Mouse (Mus musculus): ENCODE data around the gene Nedd9. TPM values are rescaled to one million over a fixed set of nuclear protein-coding genes. Genes with fewer than 3 reads are reported as not detected.

The Nedd9 gene
- polyA plus RNA-seq, 1 experiment from 2014 or later: 6.0 TPM

- no peak overlapping the region for H3K27ac ChIP-seq (ENCODE audit: low read length)
- ATAC-seq (ENCODE audit: low read depth): no peak
- H3K9me3 ChIP-seq (replicated peaks; ENCODE audit: control insufficient read depth, low read length): no peaks in the 10 kb centered on the region
Measured at GRCm38 (mm10) chr13:41482408-41483011, 4.7 kb downstream of the Nedd9 start.

GRCm38 (mm10) chr13:41479737-41480435, 7.3 kb downstream of the Nedd9 start:
- H3K27me3 ChIP-seq (ENCODE audit: control insufficient read depth, insufficient read depth, low read depth, low read length): no peaks in the 10 kb centered on the region
- ATAC-seq (ENCODE audit: low read depth): no peak
- no peak overlapping the region for H3K4me2 ChIP-seq (ENCODE audit: low read depth, low read length)
- no peak overlapping the region for H3K9ac ChIP-seq (ENCODE audit: low read depth, low read length)
- no peaks in the 10 kb centered on the region for H3K36me3 ChIP-seq (ENCODE audit: control insufficient read depth, insufficient read depth)
- H3K9me3 ChIP-seq (replicated peaks; ENCODE audit: control insufficient read depth, low read length): no peaks in the 10 kb centered on the region
- no peak overlapping the region for H3K27ac ChIP-seq (ENCODE audit: low read length)
- WGBS (ENCODE audit: insufficient replicate concordance): 54% methylated on average over 14 of the region's 15 CpGs
- H3K4me3 ChIP-seq (ENCODE audit: low read depth, low read length): no peak overlapping the region
- no peaks in the 10 kb centered on the region for H3K4me1 ChIP-seq (ENCODE audit: control insufficient read depth, low read depth, low read length)

More at GRCm38 (mm10) chr13:41482408-41483011, 4.7 kb downstream of the Nedd9 start:
- no peaks in the 10 kb centered on the region for H3K27me3 ChIP-seq (ENCODE audit: control insufficient read depth, insufficient read depth, low read depth, low read length)
- H3K4me1 ChIP-seq (ENCODE audit: control insufficient read depth, low read depth, low read length): no peaks in the 10 kb centered on the region
- no peak overlapping the region for H3K9ac ChIP-seq (ENCODE audit: low read depth, low read length)
- no peak overlapping the region for H3K4me2 ChIP-seq (ENCODE audit: low read depth, low read length)
- H3K4me3 ChIP-seq (ENCODE audit: low read depth, low read length): no peak overlapping the region
- H3K36me3 ChIP-seq (ENCODE audit: control insufficient read depth, insufficient read depth): no peaks in the 10 kb centered on the region
- WGBS (ENCODE audit: insufficient replicate concordance): 76% methylated on average over 3 of the region's 3 CpGs

- H3K27ac ChIP-seq (ENCODE audit: low read length): no peak overlapping the region
- no peaks in the 10 kb centered on the region for H3K36me3 ChIP-seq (ENCODE audit: control insufficient read depth, insufficient read depth)
- H3K4me1 ChIP-seq (ENCODE audit: control insufficient read depth, low read depth, low read length): no peaks in the 10 kb centered on the region
- no peak overlapping the region for H3K9ac ChIP-seq (ENCODE audit: low read depth, low read length)
- WGBS (ENCODE audit: insufficient replicate concordance): 73% methylated on average over 4 of the region's 4 CpGs
- no peaks in the 10 kb centered on the region for H3K9me3 ChIP-seq (replicated peaks; ENCODE audit: control insufficient read depth, low read length)
- H3K4me3 ChIP-seq (ENCODE audit: low read depth, low read length): no peak overlapping the region
- no peaks in the 10 kb centered on the region for H3K27me3 ChIP-seq (ENCODE audit: control insufficient read depth, insufficient read depth, low read depth, low read length)
- ATAC-seq (ENCODE audit: low read depth): no peak
- no peak overlapping the region for H3K4me2 ChIP-seq (ENCODE audit: low read depth, low read length)
Measured at GRCm38 (mm10) chr13:41476216-41476615, 10.9 kb downstream of the Nedd9 start.

GRCm38 (mm10) chr13:41474365-41474764, 12.8 kb downstream of the Nedd9 start:
- no peak overlapping the region for H3K9ac ChIP-seq (ENCODE audit: low read depth, low read length)
- no peaks in the 10 kb centered on the region for H3K27me3 ChIP-seq (ENCODE audit: control insufficient read depth, insufficient read depth, low read depth, low read length)
- H3K4me2 ChIP-seq (ENCODE audit: low read depth, low read length): no peak overlapping the region
- no peak overlapping the region for H3K4me3 ChIP-seq (ENCODE audit: low read depth, low read length)
- H3K36me3 ChIP-seq (ENCODE audit: control insufficient read depth, insufficient read depth): no peaks in the 10 kb centered on the region
- no peak overlapping the region for H3K27ac ChIP-seq (ENCODE audit: low read length)
- no peaks in the 10 kb centered on the region for H3K4me1 ChIP-seq (ENCODE audit: control insufficient read depth, low read depth, low read length)
- H3K9me3 ChIP-seq (replicated peaks; ENCODE audit: control insufficient read depth, low read length): no peaks in the 10 kb centered on the region
- WGBS (ENCODE audit: insufficient replicate concordance): 69% methylated on average over 5 of the region's 5 CpGs
- no peak for ATAC-seq (ENCODE audit: low read depth)

GRCm38 (mm10) chr13:41473504-41473903, 13.7 kb downstream of the Nedd9 start:
- no peaks in the 10 kb centered on the region for H3K4me1 ChIP-seq (ENCODE audit: control insufficient read depth, low read depth, low read length)
- ATAC-seq (ENCODE audit: low read depth): no peak; the same call in 1 of the 2 replicates
- H3K36me3 ChIP-seq (ENCODE audit: control insufficient read depth, insufficient read depth): no peaks in the 10 kb centered on the region
- no peaks in the 10 kb centered on the region for H3K27me3 ChIP-seq (ENCODE audit: control insufficient read depth, insufficient read depth, low read depth, low read length)
- no peaks in the 10 kb centered on the region for H3K9me3 ChIP-seq (replicated peaks; ENCODE audit: control insufficient read depth, low read length)
- no peak overlapping the region for H3K4me2 ChIP-seq (ENCODE audit: low read depth, low read length)
- H3K27ac ChIP-seq (ENCODE audit: low read length): peak overlapping the region; percentile 3; the same call in 1 of the 2 replicates
- WGBS (ENCODE audit: insufficient replicate concordance): 62% methylated on average over 4 of the region's 4 CpGs
- no peak overlapping the region for H3K9ac ChIP-seq (ENCODE audit: low read depth, low read length)
- H3K4me3 ChIP-seq (ENCODE audit: low read depth, low read length): no peak overlapping the region

DNA sequence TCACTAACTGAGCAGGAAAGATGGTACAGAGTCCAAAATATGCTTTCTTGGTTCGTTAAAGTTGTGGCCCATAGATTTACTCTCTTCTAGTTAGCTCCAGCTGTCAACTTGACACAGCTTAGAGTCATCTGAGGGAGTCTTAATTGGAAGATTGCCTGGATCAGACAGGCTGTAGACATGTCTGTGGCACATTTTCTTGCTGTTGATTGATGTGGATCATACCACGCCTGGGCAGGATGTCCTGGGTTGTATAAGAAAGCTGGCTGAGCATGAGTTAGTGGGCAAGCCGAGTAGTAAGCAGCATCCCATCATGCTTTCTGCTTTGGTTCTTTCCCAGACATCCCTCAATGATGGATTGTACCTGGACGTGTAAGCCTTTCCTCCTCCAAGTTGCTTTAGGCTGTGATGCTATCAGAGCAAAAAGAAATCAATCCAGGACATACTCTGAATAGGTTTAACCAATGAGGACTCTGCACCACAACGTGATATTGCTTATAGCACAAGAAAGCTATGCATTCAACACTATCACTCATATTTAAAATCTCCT, 14.2 kb downstream of the Nedd9 start:
- Histone ChIP-seq H3K4me1 (ENCODE audit: control insufficient read depth, low read depth, low read length) (no peaks in the 10 kb centered on the region), H3K27ac (ENCODE audit: low read length) (no peak overlapping the region), H3K9ac (ENCODE audit: low read depth, low read length) (no peak overlapping the region), H3K36me3 (ENCODE audit: control insufficient read depth, insufficient read depth) (no peaks in the 10 kb centered on the region), H3K9me3 (replicated peaks; ENCODE audit: control insufficient read depth, low read length) (no peaks in the 10 kb centered on the region), H3K4me3 (ENCODE audit: low read depth, low read length) (no peak overlapping the region), H3K27me3 (ENCODE audit: control insufficient read depth, insufficient read depth, low read depth, low read length) (no peaks in the 10 kb centered on the region), H3K4me2 (ENCODE audit: low read depth, low read length) (no peak overlapping the region)
- no peak for ATAC-seq (ENCODE audit: low read depth)
- 41% methylated on average over 5 of the region's 5 CpGs for WGBS (ENCODE audit: insufficient replicate concordance)

- Histone ChIP-seq H3K4me1 (ENCODE audit: control insufficient read depth, low read depth, low read length) (no peaks in the 10 kb centered on the region; the same call in 1 of the 2 replicates), H3K9ac (ENCODE audit: low read depth, low read length) (no peak overlapping the region), H3K9me3 (replicated peaks; ENCODE audit: control insufficient read depth, low read length) (no peaks in the 10 kb centered on the region), H3K27ac (ENCODE audit: low read length) (peak overlapping the region; percentile 19; the same call in 1 of the 2 replicates), H3K4me2 (ENCODE audit: low read depth, low read length) (no peak overlapping the region), H3K27me3 (ENCODE audit: control insufficient read depth, insufficient read depth, low read depth, low read length) (no peaks in the 10 kb centered on the region), H3K4me3 (ENCODE audit: low read depth, low read length) (no peak overlapping the region), H3K36me3 (ENCODE audit: control insufficient read depth, insufficient read depth) (no peaks in the 10 kb centered on the region)
- 55% methylated on average over 5 of the region's 5 CpGs for WGBS (ENCODE audit: insufficient replicate concordance)
- no peak for ATAC-seq (ENCODE audit: low read depth)
Measured at GRCm38 (mm10) chr13:41468277-41468676, 18.9 kb downstream of the Nedd9 start.

GRCm38 (mm10) chr13:41467036-41467435, 20.1 kb downstream of the Nedd9 start:
- Histone ChIP-seq H3K4me3 (ENCODE audit: low read depth, low read length) (no peak overlapping the region), H3K9ac (ENCODE audit: low read depth, low read length) (no peak overlapping the region), H3K27me3 (ENCODE audit: control insufficient read depth, insufficient read depth, low read depth, low read length) (no peaks in the 10 kb centered on the region), H3K4me1 (ENCODE audit: control insufficient read depth, low read depth, low read length) (no peaks in the 10 kb centered on the region; the same call in 1 of the 2 replicates), H3K27ac (ENCODE audit: low read length) (peak overlapping the region; percentile 6), H3K36me3 (ENCODE audit: control insufficient read depth, insufficient read depth) (no peaks in the 10 kb centered on the region), H3K4me2 (ENCODE audit: low read depth, low read length) (no peak overlapping the region), H3K9me3 (replicated peaks; ENCODE audit: control insufficient read depth, low read length) (no peaks in the 10 kb centered on the region)
- no peak for ATAC-seq (ENCODE audit: low read depth)
- WGBS (ENCODE audit: insufficient replicate concordance): 20% methylated on average over 2 of the region's 2 CpGs

DNA sequence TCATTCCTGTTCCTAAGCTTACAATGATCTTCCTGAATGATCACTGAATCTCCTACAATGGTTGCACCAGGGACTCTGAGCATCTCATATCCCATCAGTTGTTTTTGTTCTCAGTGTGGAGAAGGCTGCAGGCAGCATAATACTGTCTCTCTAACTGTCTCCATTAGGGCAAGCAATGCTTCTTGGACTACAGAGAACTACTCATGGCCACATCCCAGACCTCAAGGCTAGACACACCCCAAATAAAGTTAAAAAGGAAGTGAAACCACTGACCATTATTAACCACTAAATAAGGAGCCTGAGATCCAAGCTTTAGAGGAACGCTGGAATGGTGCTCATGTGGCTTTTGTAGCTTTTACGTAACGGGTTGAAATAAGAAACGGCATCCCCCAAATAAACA, 20.5 kb downstream of the Nedd9 start:
- Histone ChIP-seq H3K4me2 (ENCODE audit: low read depth, low read length) (no peak overlapping the region), H3K4me1 (ENCODE audit: control insufficient read depth, low read depth, low read length) (no peaks in the 10 kb centered on the region; the same call in 1 of the 2 replicates), H3K27ac (ENCODE audit: low read length) (peak overlapping the region; percentile 6), H3K4me3 (ENCODE audit: low read depth, low read length) (no peak overlapping the region), H3K9ac (ENCODE audit: low read depth, low read length) (no peak overlapping the region), H3K27me3 (ENCODE audit: control insufficient read depth, insufficient read depth, low read depth, low read length) (no peaks in the 10 kb centered on the region), H3K9me3 (replicated peaks; ENCODE audit: control insufficient read depth, low read length) (no peaks in the 10 kb centered on the region), H3K36me3 (ENCODE audit: control insufficient read depth, insufficient read depth) (no peaks in the 10 kb centered on the region)
- WGBS (ENCODE audit: insufficient replicate concordance): 56% methylated on average over 4 of the region's 4 CpGs
- peak; percentile 32; the same call in 1 of the 2 replicates for ATAC-seq (ENCODE audit: low read depth)
